Mouse (Mus musculus) ovary, postnatal 10 days (tissue): ENCODE measurements around the gene St14.
"Not testable (repeated sequence)": the region's sequence is repeated elsewhere in the genome, so short reads cannot be mapped to it uniquely, and the experiment has no call there.

Experiments used
- DNase-seq: peaks from one replicate; pipeline ENCODE4 v3.0.0; 2022; ENCODE audit warnings: low spot score

Gene St14

GRCm38 (mm10) chr9:31086085-31086753 is 45.4 kb downstream of the St14 start:
- peak; percentile 50 for DNase-seq

GRCm38 (mm10) chr9:31085556-31085955 is 46.1 kb downstream of the St14 start:
- DNase-seq, result no peak

- DNase-seq, result no peak
Measured at GRCm38 (mm10) chr9:31082771-31083170, 48.9 kb downstream of the St14 start.

- peak; percentile 48 for DNase-seq
Measured at GRCm38 (mm10) chr9:31082054-31082666, 49.5 kb downstream of the St14 start.

GRCm38 (mm10) chr9:31080726-31081125 is 50.9 kb downstream of the St14 start:
- no peak for DNase-seq

GRCm38 (mm10) chr9:31074836-31075235 is 56.8 kb downstream of the St14 start:
- DNase-seq, result no peak

GRCm38 (mm10) chr9:31073797-31074196 is 57.9 kb downstream of the St14 start:
- no peak for DNase-seq

DNA sequence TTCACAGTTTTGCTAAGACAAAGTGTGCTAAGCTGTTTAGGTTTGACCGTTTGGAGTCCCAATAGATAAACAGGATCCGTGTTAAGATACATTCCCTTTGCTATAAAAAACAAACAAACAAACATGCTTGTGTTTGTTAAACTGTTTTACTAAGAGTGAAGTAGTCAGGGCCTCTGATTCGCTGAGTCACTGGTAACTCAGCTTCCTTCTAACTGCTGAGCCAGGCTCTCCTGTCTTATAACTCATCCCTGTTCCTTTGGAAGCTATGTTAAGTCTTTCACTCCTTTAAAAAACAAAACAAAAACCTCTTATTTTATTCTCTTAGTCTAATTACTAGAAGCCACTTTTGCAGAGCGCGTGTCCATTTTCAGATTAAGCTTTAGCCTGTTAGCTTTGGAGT is 59.4 kb downstream of the St14 start:
- no peak for DNase-seq

DNA sequence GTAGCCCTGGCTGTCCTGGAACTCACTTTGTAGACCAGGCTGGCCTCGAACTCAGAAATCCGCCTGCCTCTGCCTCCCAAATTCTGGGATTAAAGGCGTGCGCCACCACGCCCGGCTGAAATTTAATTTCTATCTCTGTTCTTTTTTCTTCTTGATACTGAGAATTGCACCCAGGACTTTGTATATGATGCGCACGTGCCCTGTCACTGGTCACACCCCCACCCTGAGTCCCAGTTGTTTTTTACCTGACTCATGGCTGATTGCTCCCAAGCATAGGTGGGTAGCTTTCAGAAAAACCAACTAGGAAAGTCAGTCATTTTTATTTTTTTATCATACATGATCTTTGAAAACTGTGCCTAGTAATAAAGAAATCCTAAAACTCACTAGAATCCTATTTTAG is 60.9 kb downstream of the St14 start:
- no peak for DNase-seq

DNA sequence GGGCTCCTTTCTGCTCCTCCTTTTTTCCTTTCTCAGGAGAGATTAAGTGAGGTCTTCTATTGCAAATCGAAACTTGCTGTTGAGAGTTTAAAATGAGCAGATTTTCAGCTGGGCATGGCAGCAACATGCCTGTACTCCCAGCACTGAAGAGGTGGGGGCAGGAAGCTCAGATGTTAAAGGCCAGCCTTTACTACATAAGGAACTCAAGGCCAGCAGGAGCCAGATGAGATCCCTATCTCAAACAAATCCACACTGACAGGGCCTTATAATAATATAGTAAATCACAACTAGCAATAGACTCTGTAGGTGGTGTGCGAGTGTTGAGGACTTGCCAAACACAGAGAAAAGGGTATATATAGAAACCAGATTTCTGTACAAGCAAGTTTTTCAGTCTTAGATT is 72.9 kb downstream of the St14 start:
- DNase-seq, result no peak

- DNase-seq, result not testable (repeated sequence)
Measured at GRCm38 (mm10) chr9:31051509-31051908, 80.1 kb downstream of the St14 start.

- no peak for DNase-seq
Measured at GRCm38 (mm10) chr9:31050208-31050607, 81.4 kb downstream of the St14 start.
